Mouse (Mus musculus) MEL-GATA-1-ER (cell line): Measurements from ENCODE around the gene Plekhh2.
"Not testable (repeated sequence)": the region's sequence is repeated elsewhere in the genome, so short reads cannot be mapped to it uniquely, and the experiment has no call there.

Experiments
- DNase-seq: peaks from one replicate; pipeline ENCODE4 v3.0.0-alpha.2; 2012; ENCODE audit warnings: low read depth; ENCODE audit errors: extremely low read depth

Plekhh2 gene

DNA sequence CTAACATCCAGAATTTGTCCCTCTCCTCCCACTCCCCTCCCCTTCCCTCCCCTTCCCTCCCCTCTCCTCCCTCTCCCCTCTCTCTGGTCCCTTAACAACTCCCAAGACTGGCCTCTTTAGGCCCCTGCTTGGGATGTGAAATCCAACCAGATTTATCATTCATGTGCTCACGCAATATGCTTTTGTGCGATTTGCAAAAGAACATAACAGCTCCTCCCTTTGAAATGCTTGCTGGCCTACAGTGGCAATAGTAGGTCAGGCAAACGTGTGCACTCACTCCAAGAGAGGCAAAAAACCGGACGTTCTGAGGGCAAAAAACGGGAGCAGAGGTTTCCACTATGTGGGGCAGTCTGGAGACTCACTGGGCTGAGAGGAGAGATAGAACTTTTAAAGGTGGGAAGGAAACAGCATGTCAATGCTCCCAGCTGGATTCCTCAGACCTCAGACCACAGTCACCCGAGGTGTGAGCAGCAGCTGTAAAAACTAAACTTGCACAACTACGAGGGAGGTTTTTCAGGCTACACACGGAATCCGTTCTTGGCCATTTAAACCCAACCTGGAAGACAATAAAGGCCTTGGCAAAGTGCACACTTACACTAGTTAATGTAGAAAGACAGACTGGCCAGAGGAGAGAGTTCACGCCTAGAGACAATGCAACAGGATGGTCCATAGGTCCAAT is 595 bp upstream of the Plekhh2 start:
- no peak for DNase-seq

DNA sequence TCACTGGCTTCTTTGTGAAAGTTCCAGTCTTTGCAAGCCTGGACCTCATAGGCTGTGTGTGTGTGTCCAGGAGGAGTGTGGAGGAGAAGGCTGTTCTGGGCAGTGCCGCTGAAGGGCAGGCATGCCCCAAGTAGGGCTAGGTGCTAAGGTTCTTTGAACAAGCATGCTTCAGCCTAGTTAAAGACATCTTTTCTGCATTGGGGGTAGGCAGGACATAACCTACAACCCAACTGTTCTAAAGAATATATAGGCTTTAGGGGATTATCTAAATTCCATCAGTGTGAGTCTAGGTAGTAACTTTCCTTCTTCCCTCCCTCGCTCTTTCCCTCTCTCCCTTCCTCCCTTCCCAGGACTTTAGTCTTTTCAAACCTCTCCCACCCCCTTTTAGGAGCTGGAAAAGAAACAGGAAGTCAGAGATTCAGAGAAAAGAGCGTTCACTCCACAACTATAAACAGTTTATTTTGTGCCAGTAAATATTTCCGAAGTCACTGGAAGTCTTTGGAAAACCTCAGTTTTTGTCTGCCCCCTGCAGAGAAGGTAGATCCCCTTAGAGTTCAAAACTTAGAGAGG is 906 bp downstream of the Plekhh2 start:
- DNase-seq: no peak

DNA sequence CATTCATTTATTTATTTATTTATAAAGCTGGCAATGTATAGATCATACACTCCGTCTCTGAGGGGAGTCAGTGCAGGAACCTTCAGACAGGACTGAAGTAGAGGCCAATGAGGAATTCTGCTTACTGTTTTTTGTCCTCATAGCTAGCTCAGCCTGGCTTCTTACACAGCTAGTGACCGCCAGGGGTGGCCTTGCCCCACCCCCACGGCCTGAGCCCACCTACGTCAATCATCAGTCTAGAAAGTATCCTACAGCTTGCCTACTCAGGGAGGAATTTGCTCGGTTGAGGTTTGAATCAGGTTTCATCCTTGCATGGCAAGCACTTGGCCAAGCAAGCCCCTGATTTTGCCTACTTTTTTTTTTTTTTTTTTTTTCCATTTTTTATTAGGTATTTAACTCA is 4.2 kb downstream of the Plekhh2 start:
- DNase-seq: no peak

DNA sequence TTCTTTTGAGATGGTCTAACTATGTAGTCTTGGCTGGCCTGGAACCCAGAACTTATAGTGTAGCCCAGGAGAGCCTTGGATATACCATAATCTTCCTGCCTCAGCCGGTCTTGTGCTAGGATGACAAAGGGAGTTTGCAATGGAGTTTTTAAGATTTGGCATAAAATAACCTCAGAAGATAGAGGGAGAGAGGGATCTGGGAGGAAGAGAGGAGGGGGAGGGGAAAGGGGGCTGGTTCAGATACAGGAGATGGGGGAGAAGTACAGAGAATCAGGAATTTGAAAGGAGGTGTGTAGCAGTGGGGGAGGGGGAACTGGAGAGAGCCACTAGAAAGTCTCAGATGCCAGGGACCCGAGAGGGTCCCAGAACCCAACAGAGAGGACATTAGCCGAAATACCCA is 7.7 kb downstream of the Plekhh2 start:
- DNase-seq: no peak

DNA sequence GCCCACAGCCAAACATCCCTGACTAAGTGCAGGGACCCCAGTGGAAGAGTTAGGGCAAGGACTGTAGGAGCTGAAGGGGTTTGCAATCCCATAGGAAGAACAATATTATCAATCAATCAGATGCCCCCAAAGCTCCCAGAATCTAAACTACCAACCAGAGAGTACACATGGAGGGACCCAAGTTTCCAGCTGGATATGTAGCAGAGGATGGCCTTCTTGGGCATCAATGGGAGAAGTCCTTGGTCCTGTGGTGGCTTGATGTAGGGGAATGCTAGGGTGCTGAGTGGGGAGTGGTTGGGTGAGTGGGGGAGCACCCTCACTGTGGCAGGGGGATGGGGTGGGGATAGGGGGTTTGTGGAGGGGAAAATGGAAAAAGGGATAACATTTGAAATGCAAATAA is 8.4 kb downstream of the Plekhh2 start:
- DNase-seq: no peak

DNA sequence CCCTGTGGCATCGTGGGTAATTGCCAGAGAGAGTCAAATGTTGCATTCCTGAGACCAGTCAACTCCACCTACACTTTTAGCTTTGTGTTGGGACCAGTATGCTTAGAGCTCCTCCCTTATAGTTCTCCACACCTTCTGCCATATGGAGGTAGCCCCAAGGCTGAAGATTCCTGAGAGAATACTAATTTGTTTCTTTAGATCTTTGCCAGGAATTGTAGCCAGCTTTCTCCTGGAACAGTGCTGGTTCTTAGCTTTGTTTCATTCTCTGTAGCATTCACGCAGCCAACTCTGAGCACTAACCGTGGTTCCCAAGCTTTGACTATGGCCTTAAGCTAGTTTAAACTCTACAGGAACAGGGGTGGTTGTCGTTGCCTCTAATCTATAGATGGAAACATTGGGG is 17.7 kb downstream of the Plekhh2 start:
- DNase-seq: no peak

DNA sequence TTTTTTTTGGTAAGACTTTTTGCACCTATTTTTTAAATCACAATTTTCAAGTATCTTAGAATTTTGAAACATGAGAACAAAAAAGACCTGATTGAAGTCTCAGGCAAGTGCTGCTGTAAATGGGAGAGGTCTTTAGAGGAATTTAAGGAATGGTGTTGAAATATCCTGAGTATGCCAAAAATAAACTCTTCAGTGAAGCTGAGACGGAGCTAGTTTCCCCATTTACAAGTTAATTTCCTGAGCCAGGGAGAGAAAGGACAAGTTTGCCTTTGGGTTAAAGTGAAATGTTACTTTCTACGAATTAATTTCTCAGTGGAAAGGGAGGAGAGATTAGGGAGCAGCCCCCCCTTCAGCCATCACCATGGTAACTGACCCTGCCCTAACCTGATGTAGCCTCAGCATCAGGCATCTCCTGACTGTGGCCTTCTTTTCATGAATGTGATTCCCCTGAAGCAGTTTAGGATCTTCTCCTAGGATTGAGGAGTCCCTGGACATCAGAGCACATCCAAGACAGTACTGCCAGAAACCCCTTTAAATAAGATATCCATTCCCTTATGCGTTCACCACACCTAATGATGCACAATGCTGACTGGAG is 18.6 kb downstream of the Plekhh2 start:
- no peak for DNase-seq

DNA sequence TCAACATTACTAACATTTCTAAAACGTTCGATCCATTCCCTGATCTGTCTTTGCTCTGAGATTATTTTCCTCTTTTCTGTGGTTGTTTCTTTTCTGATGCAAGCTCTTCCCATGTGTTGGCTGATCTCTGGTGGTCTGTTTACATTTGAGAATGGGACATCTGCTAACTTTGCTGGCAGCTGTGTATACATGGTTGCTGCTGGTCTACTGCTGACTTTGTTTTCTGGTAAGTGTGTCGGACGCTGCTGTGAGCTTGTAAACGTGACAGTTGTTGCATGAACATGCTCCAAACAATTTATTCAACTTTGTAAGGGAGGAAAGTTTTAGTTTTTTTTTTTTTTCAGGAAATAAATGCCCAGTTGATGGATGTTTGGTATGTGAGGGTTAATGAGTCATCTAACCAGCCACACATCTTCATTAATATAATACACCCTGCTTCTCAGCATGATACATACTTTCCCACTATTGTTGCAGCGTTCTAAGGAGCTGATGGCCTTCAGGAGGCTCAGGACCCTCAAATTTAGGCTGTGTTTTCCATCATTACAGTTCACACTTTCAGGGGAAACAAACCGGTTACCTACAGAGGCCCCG is 21.3 kb downstream of the Plekhh2 start:
- no peak for DNase-seq

DNA sequence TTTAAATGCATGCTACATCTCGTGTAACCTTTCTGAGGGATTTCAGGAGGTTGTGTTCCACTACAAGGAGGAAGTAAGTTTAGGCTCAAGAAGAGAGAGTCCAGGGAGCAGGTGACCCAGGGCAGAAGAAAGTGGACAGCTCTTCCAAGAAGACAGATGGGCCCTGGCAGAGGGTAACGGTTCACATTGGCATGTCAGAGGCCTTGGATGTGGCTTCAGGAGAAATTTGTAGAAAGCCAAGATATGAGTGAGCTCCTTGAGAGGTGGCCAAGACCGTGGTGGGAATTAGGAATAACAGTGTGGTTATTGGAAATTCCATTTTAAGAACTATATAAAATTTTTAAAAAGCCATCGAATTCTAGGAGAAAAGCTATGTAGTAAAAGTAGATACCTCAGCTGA is 22.1 kb downstream of the Plekhh2 start:
- DNase-seq: no peak

DNA sequence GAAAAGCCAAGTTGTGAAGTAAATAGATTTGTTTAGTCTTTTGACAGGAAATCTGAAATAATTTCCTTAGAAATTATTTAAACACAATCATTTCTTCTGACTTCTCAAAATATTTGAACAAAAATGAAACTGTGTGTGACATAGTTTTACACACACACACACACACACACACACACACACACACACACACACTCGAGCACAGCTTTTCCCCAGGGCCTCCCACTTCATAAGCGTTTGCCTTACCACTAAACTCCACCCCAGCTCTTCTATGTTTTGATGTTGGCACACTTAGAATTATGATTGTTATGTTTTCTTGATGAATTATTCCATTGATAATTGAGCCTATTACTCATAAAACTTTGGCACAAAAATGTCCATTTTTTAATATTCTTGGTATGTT is 22.9 kb downstream of the Plekhh2 start:
- DNase-seq: no peak

DNA sequence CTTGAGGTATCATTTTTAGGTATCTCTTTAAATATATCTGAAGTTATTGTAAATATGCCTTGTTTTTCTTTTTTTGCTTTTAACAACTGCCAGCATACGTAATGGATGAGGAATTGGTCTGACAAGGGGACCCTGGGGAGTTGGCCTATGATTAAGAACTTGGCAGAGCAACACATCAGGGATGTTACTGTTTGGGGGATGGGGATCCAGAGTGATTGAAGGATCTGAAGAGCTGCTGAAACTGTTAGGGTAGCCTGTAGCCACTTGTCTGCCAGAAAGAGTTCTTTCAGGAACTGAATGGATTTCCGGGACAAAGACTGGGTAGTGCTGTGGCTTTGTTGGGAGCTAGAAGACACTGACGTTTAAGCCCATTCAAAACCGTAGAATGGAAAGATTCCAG is 23.5 kb downstream of the Plekhh2 start:
- no peak for DNase-seq

DNA sequence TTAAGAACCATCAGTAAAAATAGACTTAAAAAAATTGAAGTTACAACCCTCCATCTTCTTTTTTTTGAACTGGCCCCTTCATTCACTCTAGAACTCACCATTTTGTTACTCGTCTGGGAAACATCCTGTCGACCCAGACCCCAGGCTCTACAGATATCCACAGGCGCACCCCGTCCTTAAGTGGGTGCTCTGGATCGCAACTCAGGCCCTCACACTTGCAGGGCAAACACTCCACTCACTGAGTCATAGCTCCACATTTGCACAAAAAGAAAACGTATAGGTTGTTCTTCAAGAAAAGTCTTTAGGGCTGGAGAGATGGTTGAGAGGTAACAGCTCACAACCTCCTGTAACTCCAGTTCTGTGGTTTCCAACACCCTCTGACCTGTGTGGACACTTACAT is 25.6 kb downstream of the Plekhh2 start:
- DNase-seq: no peak

DNA sequence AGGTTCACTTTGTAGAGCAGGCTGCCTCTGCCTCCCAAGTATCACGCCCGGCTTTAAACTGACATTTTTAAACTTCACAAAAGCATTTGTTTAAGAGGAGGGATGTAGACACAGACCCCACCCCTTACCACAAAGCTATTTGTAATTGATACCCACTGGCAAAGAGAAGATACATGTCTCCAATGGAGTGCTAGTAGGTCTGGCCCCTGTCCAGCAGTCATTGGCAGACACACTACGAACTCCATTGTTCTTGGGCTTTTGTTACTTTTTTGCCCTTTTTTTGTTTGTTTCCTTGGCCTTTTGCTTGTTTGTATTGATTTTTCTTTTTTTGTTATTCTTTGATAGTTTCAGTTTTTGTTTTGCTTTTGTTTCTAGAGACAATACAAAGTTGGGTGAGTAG is 26.3 kb downstream of the Plekhh2 start:
- no peak for DNase-seq

DNA sequence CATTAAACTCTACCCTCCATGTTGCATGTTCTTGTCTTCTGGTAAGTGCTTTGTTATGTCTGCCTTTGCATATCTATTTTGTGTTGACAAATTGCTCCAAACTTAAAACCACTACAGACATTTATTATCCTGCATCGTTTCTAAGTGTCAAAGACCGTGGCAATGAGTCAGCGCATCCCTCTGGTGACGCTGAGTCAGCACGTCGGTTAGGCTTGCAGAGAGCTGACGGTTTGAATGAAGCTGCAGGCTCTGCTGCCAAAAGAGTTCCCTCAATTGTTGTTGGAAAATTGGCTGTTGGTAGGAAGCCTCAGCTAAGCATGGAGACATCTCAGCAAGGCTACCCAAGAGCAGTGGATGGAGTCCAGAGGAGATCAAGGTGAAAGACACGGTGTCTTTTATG is 28.9 kb downstream of the Plekhh2 start:
- no peak for DNase-seq

DNA sequence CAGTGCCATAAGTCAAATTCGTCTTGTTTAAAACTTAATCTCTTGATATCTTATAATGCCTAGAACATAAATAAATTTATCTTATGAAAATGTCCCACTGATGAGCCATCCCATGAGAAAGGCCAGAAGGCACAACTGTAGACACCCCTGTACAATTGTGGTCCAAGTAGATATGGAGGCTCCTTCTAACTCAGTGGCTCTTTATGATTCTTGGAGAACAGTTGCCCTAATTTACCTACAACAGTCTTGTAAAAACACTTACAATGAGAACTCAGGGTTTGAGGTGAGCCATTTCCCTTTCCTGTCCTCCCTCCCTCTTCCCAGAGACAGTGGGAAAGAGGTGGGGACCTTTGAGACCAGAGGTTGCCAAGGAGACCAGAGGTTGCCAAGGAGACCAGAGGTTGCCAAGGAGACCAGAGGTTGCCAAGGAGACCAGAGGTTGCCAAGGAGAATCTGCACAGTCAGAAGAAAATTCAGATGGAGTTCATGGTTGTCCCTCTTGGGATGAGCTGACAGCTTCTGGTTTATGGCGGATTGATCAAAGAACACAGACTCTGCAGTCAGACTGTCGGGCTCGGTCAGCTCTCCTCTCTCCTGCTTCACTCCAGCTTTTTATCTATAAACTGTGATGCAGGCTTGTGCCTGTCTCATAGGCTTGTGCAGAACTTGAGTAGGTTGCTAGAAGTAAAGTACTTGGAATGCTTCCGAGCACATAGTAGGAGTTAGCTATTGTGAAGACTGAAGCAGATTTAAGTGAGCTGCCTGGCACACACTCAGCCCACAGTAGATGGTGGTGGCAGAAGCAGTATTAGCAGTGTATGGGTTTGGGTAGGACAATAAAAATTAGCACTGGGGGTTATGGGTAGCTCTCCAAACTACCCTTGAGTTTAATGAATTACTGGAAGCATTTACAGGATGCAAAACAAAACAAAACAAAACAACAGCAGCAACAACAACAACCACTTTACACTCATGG is 39.5 kb downstream of the Plekhh2 start:
- DNase-seq: no peak

DNA sequence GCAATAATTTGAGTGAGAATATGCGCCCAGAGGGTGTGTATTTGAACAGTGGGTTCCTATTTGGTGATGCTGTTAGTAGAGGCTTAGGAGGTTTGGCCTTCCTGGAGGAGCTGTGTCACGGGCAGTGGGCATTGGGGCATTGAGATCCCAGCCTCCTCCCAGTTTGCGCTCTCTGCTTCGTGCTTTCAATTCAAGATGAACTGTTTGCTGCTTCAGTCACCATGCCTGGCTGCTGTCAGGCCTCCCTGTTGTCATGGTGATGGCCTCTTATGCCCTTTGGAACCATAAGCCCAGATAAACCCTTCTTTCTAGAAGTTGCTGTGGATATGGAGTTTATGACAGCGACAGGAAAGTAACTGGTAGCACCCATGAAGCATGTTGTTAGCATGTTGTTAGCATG is 40.5 kb downstream of the Plekhh2 start:
- DNase-seq: no peak

DNA sequence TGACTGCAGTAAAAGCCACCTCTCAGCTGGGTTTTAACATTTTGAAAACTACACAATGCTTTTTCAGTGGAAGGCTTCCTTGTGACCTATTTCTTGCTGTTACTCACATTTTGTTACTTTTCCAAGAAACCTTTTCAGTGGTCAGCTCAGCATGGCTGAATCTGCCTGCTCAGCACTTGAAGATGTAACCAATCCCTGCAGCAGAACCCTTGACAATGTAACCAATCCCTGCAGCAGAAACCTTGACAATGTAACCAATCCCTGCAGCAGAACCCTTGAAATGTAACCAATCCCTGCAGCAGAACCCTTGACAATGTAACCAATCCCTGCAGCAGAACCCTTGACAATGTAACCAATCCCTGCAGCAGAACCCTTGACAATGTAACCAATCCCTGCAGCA is 52.6 kb downstream of the Plekhh2 start:
- not testable (repeated sequence) for DNase-seq

DNA sequence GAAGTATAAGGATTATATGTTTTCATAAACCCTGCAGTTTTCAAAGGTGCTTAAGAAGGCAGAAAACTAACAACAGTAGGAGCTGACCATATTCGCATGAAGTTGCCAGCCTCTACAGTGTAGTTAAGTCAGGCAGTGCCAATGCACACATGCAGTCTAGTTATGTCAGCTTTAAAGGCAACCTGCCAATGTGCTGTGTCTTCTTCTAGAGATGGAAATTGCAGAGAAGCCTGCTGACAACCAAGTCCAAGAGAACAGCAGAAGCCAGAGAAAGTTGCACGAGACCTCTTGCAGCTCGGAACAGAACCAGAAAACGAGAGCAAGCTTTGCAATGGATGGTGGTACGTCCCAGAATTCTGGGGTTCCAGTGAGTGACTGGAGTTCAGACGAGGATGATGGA is 54.1 kb downstream of the Plekhh2 start:
- no peak for DNase-seq

DNA sequence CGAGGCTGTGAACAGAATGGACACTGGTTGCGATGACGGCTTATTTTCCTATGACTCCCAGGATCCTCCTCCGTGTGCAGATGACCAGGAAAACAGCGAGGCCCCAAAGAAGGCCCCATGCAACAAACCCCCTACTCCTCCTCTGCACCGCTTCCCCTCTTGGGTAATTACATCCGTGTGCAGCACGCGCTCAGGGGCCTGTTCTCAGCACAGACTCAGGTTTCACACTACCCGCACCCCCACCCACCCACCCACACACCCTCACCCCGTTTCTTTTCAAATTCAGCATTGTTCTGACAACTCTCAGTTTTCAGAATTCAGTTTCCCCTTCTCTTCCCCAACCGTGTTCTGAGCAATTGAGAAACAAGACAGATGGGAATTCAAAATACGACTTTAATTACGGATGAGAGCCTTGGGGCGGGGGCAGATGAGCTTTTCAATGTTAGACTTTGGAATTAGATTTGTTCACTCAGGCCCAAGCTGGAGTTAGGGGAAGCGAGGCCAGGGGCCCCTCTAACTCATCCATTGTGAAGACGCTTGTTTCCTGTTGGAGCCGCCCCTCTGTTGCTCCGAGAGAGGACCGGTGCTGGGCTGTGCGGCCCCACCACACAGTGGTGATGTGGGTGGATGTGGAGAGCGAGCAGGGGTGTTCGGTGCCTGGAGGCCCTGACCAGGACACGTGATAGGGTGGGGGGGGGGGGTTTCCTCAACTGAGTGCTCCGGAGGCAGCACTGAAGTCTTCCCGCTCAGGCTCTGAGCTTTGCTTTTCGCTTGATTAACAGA is 55.3 kb downstream of the Plekhh2 start:
- DNase-seq: no peak

DNA sequence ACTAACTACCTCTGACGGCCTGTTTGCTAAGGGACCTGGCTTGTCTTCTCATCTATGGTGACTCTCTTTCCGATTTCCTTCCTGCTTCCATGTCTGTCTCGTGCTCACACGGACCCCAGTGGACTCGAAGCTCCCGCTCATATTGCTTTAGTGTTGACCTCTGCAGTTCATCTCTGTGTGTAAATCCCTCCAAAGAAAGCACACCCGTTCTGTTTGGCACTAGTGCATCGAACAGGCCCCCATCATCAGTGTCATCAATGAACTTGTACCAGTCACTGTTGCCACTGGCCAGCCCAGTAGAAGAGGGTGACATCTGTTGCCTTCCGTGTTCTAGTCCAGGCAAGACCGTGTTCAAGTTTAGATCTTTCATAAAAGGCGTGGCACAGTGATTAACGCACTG is 57.1 kb downstream of the Plekhh2 start:
- no peak for DNase-seq

DNA sequence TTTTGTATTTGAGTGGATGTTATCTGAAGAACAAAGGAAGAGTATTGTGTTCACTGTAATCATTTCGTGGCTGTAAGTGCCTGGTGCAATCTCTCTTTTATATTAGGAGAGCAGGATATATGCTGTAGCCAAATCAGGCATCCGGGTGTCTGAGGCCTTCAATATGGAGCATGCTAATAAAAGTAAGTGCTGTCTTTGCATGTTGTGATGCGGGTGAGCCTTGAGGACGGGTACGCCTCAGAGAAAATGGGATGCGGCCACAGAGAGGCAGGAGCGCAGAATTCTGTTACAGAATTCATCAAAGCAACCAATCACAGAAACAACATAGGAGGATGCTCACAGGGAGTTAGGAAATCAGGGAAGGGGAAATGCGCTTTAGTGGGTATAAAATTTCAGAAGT is 58.1 kb downstream of the Plekhh2 start:
- DNase-seq: no peak
